In the genomic region with DNA sequence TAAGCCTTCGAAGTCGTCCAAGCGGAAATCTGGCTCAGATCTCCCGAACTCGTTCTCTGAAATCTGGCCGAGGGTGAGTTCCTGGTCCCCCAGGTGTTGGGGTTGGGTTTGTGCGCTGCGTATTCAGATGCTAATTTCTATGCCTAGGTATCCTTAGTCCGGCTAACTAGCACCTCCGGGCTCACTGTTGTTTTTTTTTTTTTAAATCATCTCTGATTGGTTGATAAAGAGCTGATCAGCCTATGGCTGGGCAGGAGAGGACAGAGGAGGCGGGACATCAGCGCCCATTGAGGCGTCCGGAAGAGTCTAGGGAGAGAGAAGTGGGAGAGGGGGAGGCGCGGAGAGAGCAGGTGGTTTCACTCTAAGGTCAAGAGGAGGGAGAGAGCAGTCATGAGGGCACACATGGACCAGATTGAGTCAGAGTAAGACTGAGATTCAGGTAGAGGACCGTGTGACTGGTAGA, we compare ENCODE assay signal across 1 mouse cellular context.
TF ChIP-seq lines count a peak whose summit lies in the region.

No protein-coding gene starts in this region.

TF ChIP-seq in CH12.LX, 34 proteins besides CTCF, POLR2A, EP300 and RAD21 (continued from another document):
- TF ChIP-seq E2F4 (IDR thresholded peaks at IDR 0.05; ENCODE audit: insufficient replicate concordance, low read depth, low read length) (no peak), MYC (IDR thresholded peaks at IDR 0.05; ENCODE audit: low read depth, low read length) (peak; percentile 64), JUND (conservative IDR thresholded peaks at IDR 0.05; ENCODE audit: low read depth, low read length) (no peak), UBTF (IDR thresholded peaks at IDR 0.05; ENCODE audit: low read depth, low read length) (peak; percentile 34; the same call in 1 of the 2 replicates), IRF4 (IDR thresholded peaks at IDR 0.05; ENCODE audit: low read depth, low read length) (peak; percentile 87), HCFC1 (IDR thresholded peaks at IDR 0.05; ENCODE audit: low read depth, low read length) (peak; percentile 43), ELF1 (IDR thresholded peaks at IDR 0.05; ENCODE audit: low read depth, low read length) (peak; percentile 84), MXI1 (IDR thresholded peaks at IDR 0.05; ENCODE audit: low read depth, low read length) (peak; percentile 26), CHD2 (IDR thresholded peaks at IDR 0.05; ENCODE audit: low read length) (peak; percentile 86), KAT2A (IDR thresholded peaks at IDR 0.05; ENCODE audit: insufficient replicate concordance, low read length) (no peak)
